In the genomic region with DNA sequence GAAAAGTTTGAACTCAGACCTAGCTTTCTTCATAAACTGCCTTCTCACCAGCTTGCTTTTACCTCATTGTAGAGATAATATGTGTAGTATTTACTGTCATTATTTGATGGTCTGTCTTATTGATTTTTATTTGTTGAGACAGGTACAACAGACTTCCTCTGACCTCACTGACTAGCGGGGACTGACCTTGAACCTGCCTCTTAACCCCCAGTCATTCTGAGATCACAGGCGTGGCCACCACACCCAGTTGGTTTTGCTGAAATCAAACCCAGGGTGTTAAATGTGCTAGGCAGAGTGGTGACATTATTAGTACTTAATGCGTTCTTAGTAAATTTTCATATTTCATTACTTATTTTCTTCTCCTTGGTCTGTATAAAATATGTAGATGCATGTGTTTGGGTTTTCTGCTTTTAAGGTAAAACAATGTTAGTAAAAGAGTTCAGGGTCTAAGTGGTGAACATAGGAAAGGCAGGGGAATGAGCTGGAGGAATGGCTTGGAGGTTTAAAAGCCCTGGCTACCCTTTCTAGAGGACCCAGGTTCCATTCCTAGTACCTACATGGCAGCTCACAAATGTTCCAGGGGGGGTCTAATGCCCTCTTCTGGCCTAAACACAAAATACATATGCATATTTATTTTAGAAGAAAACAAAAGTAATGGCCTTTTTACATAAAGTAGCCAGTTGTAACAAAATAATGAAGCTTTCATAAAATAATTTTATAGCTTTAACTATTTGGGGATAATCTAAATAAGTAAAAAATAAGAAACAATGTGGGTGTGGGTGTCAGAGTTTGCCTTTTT, we compare ENCODE assay signal across 14 mouse cellular contexts. TPM values are rescaled to one million over a fixed set of nuclear protein-coding genes. Genes with fewer than 3 reads are reported as not detected.
A peak's percentile ranks its signal among the peaks of the same experiment; 100 is the strongest.
DNase-seq lines count a peak whose midpoint lies in the region; ATAC-seq and TF ChIP-seq lines count a peak whose summit lies in the region.
"Had no signal": no experiment of that assay in that cellular context is flagged by ENCODE, and none has a peak within 500 bp of the region (broad histone marks: within the 10 kb centered on the region; RNA-seq: fewer than 3 reads in every experiment).

No protein-coding gene starts in this region.

- H3K4me2 ChIP-seq in liver, postnatal 0 days (ENCODE audit: low read depth, low read length), result no peak overlapping the region
- H3K4me2 ChIP-seq in liver, embryonic 12.5 days, result no peak overlapping the region
- H3K4me2 ChIP-seq in forebrain, embryonic 11.5 days (ENCODE audit: low read depth, low read length, severe bottlenecking), result no peak overlapping the region
- H3K4me2 ChIP-seq: neural tube, embryonic 13.5 days had no signal

- no peak for TF ChIP-seq POLR2A in MEL (IDR thresholded peaks at IDR 0.05; ENCODE audit: control insufficient read depth in 1 of 2, insufficient read depth in 1 of 2, low read depth in 1 of 2, low read length in 2 of 2, poor library complexity in 1 of 2)

- H3K9ac ChIP-seq in liver, postnatal 0 days (replicated peaks), result no peak overlapping the region
- no peak overlapping the region for H3K9ac ChIP-seq in liver, embryonic 12.5 days
- no peak overlapping the region for H3K9ac ChIP-seq in MEL (ENCODE audit: control insufficient read depth, low read depth, low read length, poor library complexity, severe bottlenecking)
- H3K9ac ChIP-seq in forebrain, embryonic 11.5 days (ENCODE audit: low read length), result no peak overlapping the region
- H3K9ac ChIP-seq: neural tube, embryonic 13.5 days had no signal

- no peaks in the 10 kb centered on the region for H3K9me3 ChIP-seq in liver, postnatal 0 days (ENCODE audit: low read length)
- H3K9me3 ChIP-seq in liver, embryonic 12.5 days (replicated peaks), result no peaks in the 10 kb centered on the region
- H3K9me3 ChIP-seq in MEL (replicated peaks; ENCODE audit: insufficient read depth, low read length), result no peaks in the 10 kb centered on the region
- H3K9me3 ChIP-seq in forebrain, embryonic 11.5 days (ENCODE audit: control insufficient read depth, low read length), result no peaks in the 10 kb centered on the region
- H3K9me3 ChIP-seq: neural tube, embryonic 13.5 days had no signal

- H3K36me3 ChIP-seq in liver, postnatal 0 days (replicated peaks; ENCODE audit: insufficient read depth, low read length), result peaks cover 32% of the 10 kb centered on the region
- H3K36me3 ChIP-seq in liver, embryonic 12.5 days, result peaks cover 70% of the 10 kb centered on the region
- peaks cover 15 to 27% of the 10 kb centered on the region in 2 experiments for H3K36me3 ChIP-seq in MEL (ENCODE audit: control insufficient read depth in 1 of 2, insufficient read depth in 2 of 2, low read length in 2 of 2)
- no peaks in the 10 kb centered on the region; the same call in 1 of the 2 replicates for H3K36me3 ChIP-seq in forebrain, embryonic 11.5 days (ENCODE audit: control insufficient read depth, insufficient read depth, low read length)

- peak overlapping the region; percentile 85 for H3K27ac ChIP-seq in gastrocnemius, adult 2 months
- H3K27ac ChIP-seq in liver, postnatal 0 days (ENCODE audit: low read depth), result no peak overlapping the region
- no peak overlapping the region for H3K27ac ChIP-seq in liver, embryonic 12.5 days
- H3K27ac ChIP-seq in MEL (ENCODE audit: control insufficient read depth, low read depth, low read length), result peak overlapping the region; percentile 15; the same call in 1 of the 2 replicates
- no peak overlapping the region for H3K27ac ChIP-seq in forebrain, embryonic 11.5 days (ENCODE audit: low read depth, low read length)
- H3K27ac ChIP-seq: neural tube, embryonic 13.5 days had no signal

- no peak for TF ChIP-seq EP300 in liver, postnatal 0 days (IDR thresholded peaks at IDR 0.05; ENCODE audit: low read depth)
- TF ChIP-seq EP300 in MEL (IDR thresholded peaks at IDR 0.05; ENCODE audit: low read depth in 1 of 2, low read length in 2 of 2), result no peak

- no peak for ATAC-seq in liver, postnatal 0 days
- no peak for ATAC-seq in liver, embryonic 12.5 days
- ATAC-seq in forebrain, embryonic 11.5 days (replicated peaks; ENCODE audit: low FRiP score), result no peak
- ATAC-seq: forebrain, embryonic 14.5 days had no signal

- no peaks in the 10 kb centered on the region for H3K27me3 ChIP-seq in liver, postnatal 0 days (ENCODE audit: insufficient read depth, low read length)
- H3K27me3 ChIP-seq in liver, embryonic 12.5 days (replicated peaks), result no peaks in the 10 kb centered on the region
- no peaks in the 10 kb centered on the region for H3K27me3 ChIP-seq in MEL (ENCODE audit: control insufficient read depth in 1 of 2, insufficient read depth in 2 of 2, low read length in 2 of 2)
- no peaks in the 10 kb centered on the region for H3K27me3 ChIP-seq in forebrain, embryonic 11.5 days (ENCODE audit: control insufficient read depth, insufficient read depth, low read length)
- H3K27me3 ChIP-seq: neural tube, embryonic 13.5 days had no signal

- H3K4me1 ChIP-seq in liver, postnatal 0 days (ENCODE audit: insufficient read depth), result peaks cover 4% of the 10 kb centered on the region; the same call in 1 of the 2 replicates
- H3K4me1 ChIP-seq in liver, embryonic 12.5 days, result peaks cover 27% of the 10 kb centered on the region
- peaks cover 15 to 31% of the 10 kb centered on the region in 2 experiments for H3K4me1 ChIP-seq in MEL (ENCODE audit: control insufficient read depth in 1 of 2, insufficient read depth in 2 of 2, low read length in 2 of 2)
- no peaks in the 10 kb centered on the region for H3K4me1 ChIP-seq in forebrain, embryonic 11.5 days (replicated peaks; ENCODE audit: control insufficient read depth, insufficient read depth, low read length)
- H3K4me1 ChIP-seq: neural tube, embryonic 13.5 days had no signal

- peak; percentile 30; the same call in 1 of the 2 replicates for TF ChIP-seq CTCF in gastrocnemius, adult 2 months (IDR thresholded peaks at IDR 0.05)
- peak; percentile 25; the same call in 1 of the 2 replicates for TF ChIP-seq CTCF in liver, postnatal 0 days (IDR thresholded peaks at IDR 0.05; ENCODE audit: low read depth)
- TF ChIP-seq CTCF in MEL (IDR thresholded peaks at IDR 0.05 in 2 of 3, conservative IDR thresholded peaks at IDR 0.05 in 1 of 3; ENCODE audit: control insufficient read depth in 1 of 3, insufficient read depth in 1 of 3, low read depth in 2 of 3, low read length in 3 of 3, poor library complexity in 1 of 3, severe bottlenecking in 1 of 3), result peak; percentile 42 to 84 (median 49)

- no peaks in the 10 kb centered on the region for H3K79me2 ChIP-seq in MEL (ENCODE audit: control insufficient read depth, insufficient read depth, low read length, poor library complexity)

- WGBS in liver, postnatal 0 days (ENCODE audit: insufficient replicate concordance), result 83% methylated on average over 3 of the region's 3 CpGs
- WGBS in liver, embryonic 12.5 days (ENCODE audit: insufficient replicate concordance), result 75% methylated on average over 3 of the region's 3 CpGs
- WGBS in forebrain, embryonic 11.5 days, result 91% methylated on average over 3 of the region's 3 CpGs

- intact Hi-C loops in gastrocnemius, adult 2 months (cut with DNase I), result loop anchor here (5.0 kb wide), 1 partner anchor 205 kb away; no protein-coding TSS in a partner anchor

- TF ChIP-seq RAD21 in MEL (IDR thresholded peaks at IDR 0.05; ENCODE audit: low read depth, low read length), result peak; percentile 77

- no peak for DNase-seq in gastrocnemius, adult 2 months
- no peak for DNase-seq in gastrocnemius, adult 8-10 months (ENCODE audit: low spot score in 2 of 2)
- no peak for DNase-seq in liver, postnatal 0 days
- DNase-seq in MEL (ENCODE audit: low read depth, low spot score), result peak; percentile 82
- no peak for DNase-seq in forebrain, embryonic 11.5 days (ENCODE audit: low spot score)
- no peak for DNase-seq in frontal cortex, postnatal 14 days (ENCODE audit: low spot score in 2 of 2)
- DNase-seq: cerebellum, postnatal 14 days; kidney, postnatal 4 days; lung, adult 18-20 months; right cerebral cortex, postnatal 14 days; thymus, postnatal 36 days had no signal

- H3K4me3 ChIP-seq in gastrocnemius, adult 2 months, result no peak overlapping the region
- H3K4me3 ChIP-seq in liver, postnatal 0 days (ENCODE audit: low read depth, low read length), result no peak overlapping the region
- no peak overlapping the region for H3K4me3 ChIP-seq in liver, embryonic 12.5 days
- no peak overlapping the region for H3K4me3 ChIP-seq in MEL (ENCODE audit: control insufficient read depth in 1 of 2, insufficient read depth in 1 of 2, low read depth in 2 of 2, low read length in 2 of 2)
- H3K4me3 ChIP-seq in forebrain, embryonic 11.5 days (ENCODE audit: low read depth, low read length), result no peak overlapping the region
- H3K4me3 ChIP-seq: neural tube, embryonic 13.5 days had no signal

TF ChIP-seq in MEL, 35 proteins besides CTCF, POLR2A, EP300 and RAD21 (continues in another document):
- TF ChIP-seq MEF2A (IDR thresholded peaks at IDR 0.05; ENCODE audit: extremely low read depth, insufficient replicate concordance, low read depth, low read length, poor library complexity, severe bottlenecking) (no peak), MAFK (IDR thresholded peaks at IDR 0.05; ENCODE audit: borderline replicate concordance, low read depth, low read length) (no peak), GABPA (IDR thresholded peaks at IDR 0.05; ENCODE audit: low read depth, low read length) (no peak), ZC3H11A (IDR thresholded peaks at IDR 0.05; ENCODE audit: low read depth, low read length) (peak; percentile 73), USF1 (IDR thresholded peaks at IDR 0.05; ENCODE audit: low read depth, low read length) (no peak), NELFE (IDR thresholded peaks at IDR 0.05; ENCODE audit: low read depth, low read length) (no peak), HCFC1 (IDR thresholded peaks at IDR 0.05; ENCODE audit: low read depth, low read length) (0 out of 2 replicates have a peak, but pooled peaks have one; percentile 29)

RNA-seq across cellular contexts. Expression of a gene that starts 20.6 kb away (rescaled TPM):
- total RNA-seq in gastrocnemius, adult 2 months (2021), result 10 to 100 TPM; 19.9 to 34.9 TPM
- total RNA-seq in gastrocnemius, adult 8-10 months (2022), result 10 to 100 TPM; 20.4 to 28.3 (median 24.3) TPM
- 5.6 and 6.0 TPM in 2 replicates for polyA plus RNA-seq in liver, postnatal 0 days (2015; fragmentation: Nextera tagmentation; extraction: Ambion mirVana)
- polyA plus RNA-seq in liver, embryonic 12.5 days (2016; fragmentation: Nextera tagmentation; extraction: Ambion mirVana), result 21.1 and 22.4 TPM in 2 replicates
- 26.4 and 32.8 TPM in 2 replicates for total RNA-seq in MEL (2012; rRNA removed)
- 10 to 100 TPM; 30.2 to 78.6 TPM for polyA plus RNA-seq in MEL (2012; ENCODE audit: insufficient read depth in 1 of 2, insufficient read length in 2 of 2, low read depth in 1 of 2, low replicate concordance in 2 of 2, missing spikeins in 1 of 2)
- 13.2 and 14.6 TPM in 2 replicates for polyA plus RNA-seq in forebrain, embryonic 11.5 days (2014; fragmentation: Nextera tagmentation; extraction: Ambion mirVana)

RNA-seq across cellular contexts. Expression of a gene that starts 52.9 kb away (rescaled TPM):
- not detected for total RNA-seq in gastrocnemius, adult 2 months (2021)
- total RNA-seq in gastrocnemius, adult 8-10 months (2022), result not detected
- polyA plus RNA-seq in liver, postnatal 0 days (2015; fragmentation: Nextera tagmentation; extraction: Ambion mirVana), result 1.2 TPM in 2 replicates
- polyA plus RNA-seq in liver, embryonic 12.5 days (2016; fragmentation: Nextera tagmentation; extraction: Ambion mirVana), result 0.85 and 0.89 TPM in 2 replicates
- total RNA-seq in MEL (2012; rRNA removed), result 2.2 and 3.1 TPM in 2 replicates
- polyA plus RNA-seq in MEL (2012; ENCODE audit: insufficient read depth in 1 of 2, insufficient read length in 2 of 2, low read depth in 1 of 2, low replicate concordance in 2 of 2, missing spikeins in 1 of 2), result 1 to 10 TPM in 1 of 2 experiments, not detected in 1; 9.9 TPM
- 6.7 and 7.2 TPM in 2 replicates for polyA plus RNA-seq in forebrain, embryonic 11.5 days (2014; fragmentation: Nextera tagmentation; extraction: Ambion mirVana)

Comparison
In these comparisons a context has a peak if more than half of its experiments do, and no peak if none do; other contexts are left out.
1. H3K27ac ChIP-seq: peak in gastrocnemius, adult 2 months (single experiment) and MEL (single experiment); none in liver, postnatal 0 days (single experiment), liver, embryonic 12.5 days (single experiment) and forebrain, embryonic 11.5 days (single experiment).
2. Peak in every context shown above with its lines, with median percentiles within 50 percentile points of each other: CTCF ChIP-seq.